Mouse (Mus musculus): Measurements from ENCODE around the gene Zap70. TPM values are rescaled to one million over a fixed set of nuclear protein-coding genes. Genes with fewer than 3 reads are reported as not detected.

The Zap70 gene
- 2.8 and 9.0 TPM in 2 replicates for polyA plus RNA-seq (2015; fragmentation: Nextera tagmentation; extraction: Ambion mirVana)

GRCm38 (mm10) chr1:36761568-36761967, at the start of gene Zap70:
Zap70 (plus strand) TSS chr1:36761798.
- Histone ChIP-seq H3K4me1 (ENCODE audit: control insufficient read depth, insufficient read depth, low read length) (no peaks in the 10 kb centered on the region), H3K4me3 (ENCODE audit: low read length) (peak within 1 kb of the TSS; percentile 9; the same call in 1 of the 2 replicates), H3K36me3 (ENCODE audit: control insufficient read depth, insufficient read depth) (no peaks in the 10 kb centered on the region), H3K9me3 (replicated peaks; ENCODE audit: control insufficient read depth, low read length) (no peaks in the 10 kb centered on the region), H3K27me3 (ENCODE audit: control insufficient read depth, insufficient read depth, low read length) (no peaks in the 10 kb centered on the region), H3K4me2 (ENCODE audit: low read depth, low read length) (peak within 1 kb of the TSS; percentile 14), H3K9ac (ENCODE audit: low read length) (0 out of 2 replicates have a peak within 1 kb of the TSS, but pooled peaks have one; percentile 4), H3K27ac (ENCODE audit: low read length) (no peak within 1 kb of the TSS; the same call in 1 of the 2 replicates)
- ATAC-seq (replicated peaks; ENCODE audit: extremely low read depth, insufficient read depth, low FRiP score), result no peak
- 75% methylated on average over 11 of the region's 11 CpGs for WGBS

- Histone ChIP-seq H3K36me3 (ENCODE audit: control insufficient read depth, insufficient read depth) (no peaks in the 10 kb centered on the region), H3K9ac (ENCODE audit: low read length) (no peak within 1 kb of the TSS), H3K9me3 (replicated peaks; ENCODE audit: control insufficient read depth, low read length) (no peaks in the 10 kb centered on the region; the same call in none of the 2 replicates), H3K4me1 (ENCODE audit: control insufficient read depth, insufficient read depth, low read length) (0 out of 2 replicates have a peak, but pooled peaks cover 3% of the 10 kb centered on the region), H3K27me3 (ENCODE audit: control insufficient read depth, insufficient read depth, low read length) (no peaks in the 10 kb centered on the region), H3K4me2 (ENCODE audit: low read depth, low read length) (no peak within 1 kb of the TSS), H3K27ac (ENCODE audit: low read length) (no peak within 1 kb of the TSS), H3K4me3 (ENCODE audit: low read length) (no peak within 1 kb of the TSS)
- no peak for ATAC-seq (replicated peaks; ENCODE audit: extremely low read depth, insufficient read depth, low FRiP score)
- 75% methylated on average over 5 of the region's 5 CpGs for WGBS
Measured at GRCm38 (mm10) chr1:36714311-36714710, 47.3 kb upstream of the Zap70 start, which contains the start of gene Actr1b. Actr1b (minus strand) TSS chr1:36714422.

- Histone ChIP-seq H3K4me2 (ENCODE audit: low read depth, low read length) (no peak overlapping the region), H3K27ac (ENCODE audit: low read length) (no peak overlapping the region), H3K4me3 (ENCODE audit: low read length) (no peak overlapping the region), H3K9me3 (replicated peaks; ENCODE audit: control insufficient read depth, low read length) (no peaks in the 10 kb centered on the region; the same call in none of the 2 replicates), H3K27me3 (ENCODE audit: control insufficient read depth, insufficient read depth, low read length) (no peaks in the 10 kb centered on the region), H3K9ac (ENCODE audit: low read length) (no peak overlapping the region), H3K4me1 (ENCODE audit: control insufficient read depth, insufficient read depth, low read length) (no peaks in the 10 kb centered on the region), H3K36me3 (ENCODE audit: control insufficient read depth, insufficient read depth) (no peaks in the 10 kb centered on the region)
- 84% methylated on average over 1 of the region's 1 CpGs for WGBS
- no peak for ATAC-seq (replicated peaks; ENCODE audit: extremely low read depth, insufficient read depth, low FRiP score)
Measured at GRCm38 (mm10) chr1:36718786-36719185, 42.8 kb upstream of the Zap70 start.

- Histone ChIP-seq H3K9ac (ENCODE audit: low read length) (no peak overlapping the region), H3K36me3 (ENCODE audit: control insufficient read depth, insufficient read depth) (no peaks in the 10 kb centered on the region), H3K9me3 (replicated peaks; ENCODE audit: control insufficient read depth, low read length) (no peaks in the 10 kb centered on the region), H3K4me3 (ENCODE audit: low read length) (no peak overlapping the region), H3K4me1 (ENCODE audit: control insufficient read depth, insufficient read depth, low read length) (no peaks in the 10 kb centered on the region), H3K27ac (ENCODE audit: low read length) (no peak overlapping the region), H3K27me3 (ENCODE audit: control insufficient read depth, insufficient read depth, low read length) (no peaks in the 10 kb centered on the region), H3K4me2 (ENCODE audit: low read depth, low read length) (no peak overlapping the region)
- no peak for ATAC-seq (replicated peaks; ENCODE audit: extremely low read depth, insufficient read depth, low FRiP score)
- WGBS, result 73% methylated on average over 16 of the region's 16 CpGs
Measured at GRCm38 (mm10) chr1:36723146-36724056, 38.2 kb upstream of the Zap70 start.

- no peak overlapping the region for H3K4me3 ChIP-seq (ENCODE audit: low read length)
- no peaks in the 10 kb centered on the region for H3K36me3 ChIP-seq (ENCODE audit: control insufficient read depth, insufficient read depth)
- H3K27me3 ChIP-seq (ENCODE audit: control insufficient read depth, insufficient read depth, low read length), result no peaks in the 10 kb centered on the region
- ATAC-seq (replicated peaks; ENCODE audit: extremely low read depth, insufficient read depth, low FRiP score), result no peak
- no peak overlapping the region for H3K4me2 ChIP-seq (ENCODE audit: low read depth, low read length)
- H3K27ac ChIP-seq (ENCODE audit: low read length), result no peak overlapping the region
- no peak overlapping the region for H3K9ac ChIP-seq (ENCODE audit: low read length)
- H3K4me1 ChIP-seq (ENCODE audit: control insufficient read depth, insufficient read depth, low read length), result no peaks in the 10 kb centered on the region
- H3K9me3 ChIP-seq (replicated peaks; ENCODE audit: control insufficient read depth, low read length), result no peaks in the 10 kb centered on the region
- 83% methylated on average over 4 of the region's 4 CpGs for WGBS
Measured at GRCm38 (mm10) chr1:36724057-36724431, 37.6 kb upstream of the Zap70 start.

- H3K27ac ChIP-seq (ENCODE audit: low read length), result no peak overlapping the region
- H3K9ac ChIP-seq (ENCODE audit: low read length), result no peak overlapping the region
- WGBS, result 6% methylated on average over 4 of the region's 4 CpGs
- no peak overlapping the region for H3K4me2 ChIP-seq (ENCODE audit: low read depth, low read length)
- ATAC-seq (replicated peaks; ENCODE audit: extremely low read depth, insufficient read depth, low FRiP score), result peak; percentile 32; the same call in 1 of the 2 replicates
- no peaks in the 10 kb centered on the region for H3K36me3 ChIP-seq (ENCODE audit: control insufficient read depth, insufficient read depth)
- no peaks in the 10 kb centered on the region for H3K4me1 ChIP-seq (ENCODE audit: control insufficient read depth, insufficient read depth, low read length)
- 0 out of 2 replicates have a peak, but pooled peaks cover 3% of the 10 kb centered on the region for H3K27me3 ChIP-seq (ENCODE audit: control insufficient read depth, insufficient read depth, low read length)
- no peak overlapping the region for H3K4me3 ChIP-seq (ENCODE audit: low read length)
- H3K9me3 ChIP-seq (replicated peaks; ENCODE audit: control insufficient read depth, low read length), result no peaks in the 10 kb centered on the region
Measured at GRCm38 (mm10) chr1:36737300-36737699, 24.3 kb upstream of the Zap70 start.

GRCm38 (mm10) chr1:36739231-36739630, 22.4 kb upstream of the Zap70 start:
- no peak for ATAC-seq (replicated peaks; ENCODE audit: extremely low read depth, insufficient read depth, low FRiP score)
- Histone ChIP-seq H3K4me3 (ENCODE audit: low read length) (no peak overlapping the region), H3K9me3 (replicated peaks; ENCODE audit: control insufficient read depth, low read length) (no peaks in the 10 kb centered on the region), H3K27me3 (ENCODE audit: control insufficient read depth, insufficient read depth, low read length) (peaks cover 5% of the 10 kb centered on the region; the same call in 1 of the 2 replicates), H3K27ac (ENCODE audit: low read length) (no peak overlapping the region), H3K4me1 (ENCODE audit: control insufficient read depth, insufficient read depth, low read length) (no peaks in the 10 kb centered on the region), H3K4me2 (ENCODE audit: low read depth, low read length) (no peak overlapping the region), H3K9ac (ENCODE audit: low read length) (no peak overlapping the region), H3K36me3 (ENCODE audit: control insufficient read depth, insufficient read depth) (no peaks in the 10 kb centered on the region)
- WGBS, result 57% methylated on average over 5 of the region's 5 CpGs

- Histone ChIP-seq H3K4me2 (ENCODE audit: low read depth, low read length) (no peak overlapping the region), H3K27ac (ENCODE audit: low read length) (no peak overlapping the region), H3K27me3 (ENCODE audit: control insufficient read depth, insufficient read depth, low read length) (peaks cover 5% of the 10 kb centered on the region; the same call in 1 of the 2 replicates), H3K4me1 (ENCODE audit: control insufficient read depth, insufficient read depth, low read length) (no peaks in the 10 kb centered on the region), H3K9ac (ENCODE audit: low read length) (no peak overlapping the region), H3K9me3 (replicated peaks; ENCODE audit: control insufficient read depth, low read length) (no peaks in the 10 kb centered on the region), H3K36me3 (ENCODE audit: control insufficient read depth, insufficient read depth) (no peaks in the 10 kb centered on the region), H3K4me3 (ENCODE audit: low read length) (no peak overlapping the region)
- no peak for ATAC-seq (replicated peaks; ENCODE audit: extremely low read depth, insufficient read depth, low FRiP score)
- 65% methylated on average over 9 of the region's 9 CpGs for WGBS
Measured at GRCm38 (mm10) chr1:36743046-36743445, 18.6 kb upstream of the Zap70 start.
